Mouse (Mus musculus): ENCODE measurements around the gene Gm10722. TPM values are rescaled to one million over a fixed set of nuclear protein-coding genes. Genes with fewer than 3 reads are reported as not detected.
"Not testable (repeated sequence)": the region's sequence is repeated elsewhere in the genome, so short reads cannot be mapped to it uniquely, and the experiment has no call there.

Gm10722 gene
- not detected in 2 replicates for polyA plus RNA-seq (2012; rRNA removed)

GRCm38 (mm10) chr9:3000445-3000972 is at the start of gene Gm10722:
Gene Gm10722, plus strand, starts transcription at chr9:3000922.
- H3K27me3 ChIP-seq (ENCODE audit: control insufficient read depth, insufficient read depth, low read length); H3K4me3 ChIP-seq (replicated peaks; ENCODE audit: insufficient read depth, low read depth, low read length); H3K27ac ChIP-seq (ENCODE audit: insufficient read depth, low read length); H3K4me1 ChIP-seq (ENCODE audit: control insufficient read depth, insufficient read depth, low read length): not testable (repeated sequence)
- 74% methylated on average over 12 of the region's 12 CpGs for WGBS
- peak; percentile 5 to 17 for DNase-seq

- 66% methylated on average over 8 of the region's 8 CpGs for WGBS
- H3K4me1 ChIP-seq (ENCODE audit: control insufficient read depth, insufficient read depth, low read length); H3K4me3 ChIP-seq (replicated peaks; ENCODE audit: insufficient read depth, low read depth, low read length); H3K27ac ChIP-seq (ENCODE audit: insufficient read depth, low read length); H3K27me3 ChIP-seq (ENCODE audit: control insufficient read depth, insufficient read depth, low read length): not testable (repeated sequence)
- peak; percentile 23 to 41 for DNase-seq
These were observed 284 bp downstream of the Gm10722 start for GRCm38 (mm10) chr9:3001006-3001405.

GRCm38 (mm10) chr9:3001948-3002659 is 1.4 kb downstream of the Gm10722 start:
- peak; percentile 93 to 99 for DNase-seq
- H3K27me3 ChIP-seq (ENCODE audit: control insufficient read depth, insufficient read depth, low read length); H3K4me3 ChIP-seq (replicated peaks; ENCODE audit: insufficient read depth, low read depth, low read length); H3K4me1 ChIP-seq (ENCODE audit: control insufficient read depth, insufficient read depth, low read length); H3K27ac ChIP-seq (ENCODE audit: insufficient read depth, low read length): not testable (repeated sequence)
- WGBS: 70% methylated on average over 9 of the region's 11 CpGs

- WGBS: 75% methylated on average over 6 of the region's 14 CpGs
- not testable (repeated sequence) for H3K4me3 ChIP-seq (replicated peaks; ENCODE audit: insufficient read depth, low read depth, low read length); H3K27me3 ChIP-seq (ENCODE audit: control insufficient read depth, insufficient read depth, low read length); H3K4me1 ChIP-seq (ENCODE audit: control insufficient read depth, insufficient read depth, low read length); DNase-seq; H3K27ac ChIP-seq (ENCODE audit: insufficient read depth, low read length)
These were observed 2.2 kb downstream of the Gm10722 start, which contains the start of gene Gm11168 for GRCm38 (mm10) chr9:3002794-3003396. Gene Gm11168, plus strand, starts transcription at chr9:3003346.

GRCm38 (mm10) chr9:3006179-3006578 is 5.5 kb downstream of the Gm10722 start:
- WGBS: 80% methylated on average over 1 of the region's 5 CpGs
- not testable (repeated sequence) for H3K27ac ChIP-seq (ENCODE audit: insufficient read depth, low read length); H3K4me1 ChIP-seq (ENCODE audit: control insufficient read depth, insufficient read depth, low read length); H3K27me3 ChIP-seq (ENCODE audit: control insufficient read depth, insufficient read depth, low read length); H3K4me3 ChIP-seq (replicated peaks; ENCODE audit: insufficient read depth, low read depth, low read length); DNase-seq

GRCm38 (mm10) chr9:3006636-3007035 is 5.9 kb downstream of the Gm10722 start:
- peak; percentile 73 to 85 for DNase-seq
- not testable (repeated sequence) for H3K27ac ChIP-seq (ENCODE audit: insufficient read depth, low read length); H3K4me3 ChIP-seq (replicated peaks; ENCODE audit: insufficient read depth, low read depth, low read length); H3K4me1 ChIP-seq (ENCODE audit: control insufficient read depth, insufficient read depth, low read length); H3K27me3 ChIP-seq (ENCODE audit: control insufficient read depth, insufficient read depth, low read length)
- WGBS: 76% methylated on average over 8 of the region's 8 CpGs

GRCm38 (mm10) chr9:3007272-3007671 is 6.5 kb downstream of the Gm10722 start:
- not testable (repeated sequence) for H3K4me1 ChIP-seq (ENCODE audit: control insufficient read depth, insufficient read depth, low read length); H3K27ac ChIP-seq (ENCODE audit: insufficient read depth, low read length); H3K4me3 ChIP-seq (replicated peaks; ENCODE audit: insufficient read depth, low read depth, low read length); DNase-seq; H3K27me3 ChIP-seq (ENCODE audit: control insufficient read depth, insufficient read depth, low read length)
- 77% methylated on average over 8 of the region's 9 CpGs for WGBS

GRCm38 (mm10) chr9:3009331-3009730 is 8.6 kb downstream of the Gm10722 start:
- DNase-seq; H3K4me1 ChIP-seq (ENCODE audit: control insufficient read depth, insufficient read depth, low read length); H3K27ac ChIP-seq (ENCODE audit: insufficient read depth, low read length); H3K4me3 ChIP-seq (replicated peaks; ENCODE audit: insufficient read depth, low read depth, low read length); H3K27me3 ChIP-seq (ENCODE audit: control insufficient read depth, insufficient read depth, low read length): not testable (repeated sequence)
- no CpG with 5 or more reads among the region's 5 CpGs for WGBS

DNA sequence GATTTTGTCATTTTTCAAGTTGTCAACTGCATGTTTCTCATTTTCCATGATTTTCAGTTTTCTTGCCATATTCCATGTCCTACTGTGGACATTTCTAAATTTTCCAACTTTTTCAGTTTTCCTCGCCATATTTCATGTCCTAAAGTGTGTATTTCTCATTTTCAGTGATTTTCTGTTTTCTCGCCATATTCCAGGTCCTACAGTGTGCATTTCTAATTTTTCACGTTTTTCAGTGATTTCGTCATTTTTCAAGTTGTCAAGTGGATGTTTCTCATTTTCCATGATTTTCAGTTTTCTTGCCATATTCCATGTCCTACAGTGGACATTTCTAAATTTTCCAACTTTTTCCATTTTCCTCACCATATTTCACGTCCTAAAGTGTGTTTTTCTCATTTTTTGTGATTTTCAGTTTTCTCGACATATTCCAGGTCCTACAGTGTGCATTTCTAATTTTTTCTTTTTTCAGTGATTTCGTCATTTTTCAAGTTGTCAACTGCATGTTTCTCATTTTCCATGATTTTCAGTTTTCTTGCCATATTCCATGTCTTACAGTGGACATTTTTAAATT is 11.4 kb downstream of the Gm10722 start:
- not testable (repeated sequence) for DNase-seq
- 84% methylated on average over 3 of the region's 7 CpGs for WGBS

GRCm38 (mm10) chr9:3012733-3013279 is 12.1 kb downstream of the Gm10722 start, which contains the start of gene Gm10721:
Gene Gm10721, plus strand, starts transcription at chr9:3013140.
- WGBS: no CpG with 5 or more reads among the region's 11 CpGs
- H3K4me3 ChIP-seq (replicated peaks; ENCODE audit: insufficient read depth, low read depth, low read length); H3K27me3 ChIP-seq (ENCODE audit: control insufficient read depth, insufficient read depth, low read length); H3K4me1 ChIP-seq (ENCODE audit: control insufficient read depth, insufficient read depth, low read length); H3K27ac ChIP-seq (ENCODE audit: insufficient read depth, low read length); DNase-seq: not testable (repeated sequence)

More for the DNA sequence above, 11.4 kb downstream of the Gm10722 start:
- not testable (repeated sequence) for H3K4me3 ChIP-seq (replicated peaks; ENCODE audit: insufficient read depth, low read depth, low read length); H3K27me3 ChIP-seq (ENCODE audit: control insufficient read depth, insufficient read depth, low read length); H3K27ac ChIP-seq (ENCODE audit: insufficient read depth, low read length); H3K4me1 ChIP-seq (ENCODE audit: control insufficient read depth, insufficient read depth, low read length)

- H3K4me3 ChIP-seq (replicated peaks; ENCODE audit: insufficient read depth, low read depth, low read length); H3K27me3 ChIP-seq (ENCODE audit: control insufficient read depth, insufficient read depth, low read length); DNase-seq; H3K27ac ChIP-seq (ENCODE audit: insufficient read depth, low read length); H3K4me1 ChIP-seq (ENCODE audit: control insufficient read depth, insufficient read depth, low read length): not testable (repeated sequence)
- 70% methylated on average over 5 of the region's 9 CpGs for WGBS
These were observed 14.6 kb downstream of the Gm10722 start, which contains the start of gene Gm10720 for GRCm38 (mm10) chr9:3015354-3015753. Gene Gm10720, plus strand, starts transcription at chr9:3015654.

DNA sequence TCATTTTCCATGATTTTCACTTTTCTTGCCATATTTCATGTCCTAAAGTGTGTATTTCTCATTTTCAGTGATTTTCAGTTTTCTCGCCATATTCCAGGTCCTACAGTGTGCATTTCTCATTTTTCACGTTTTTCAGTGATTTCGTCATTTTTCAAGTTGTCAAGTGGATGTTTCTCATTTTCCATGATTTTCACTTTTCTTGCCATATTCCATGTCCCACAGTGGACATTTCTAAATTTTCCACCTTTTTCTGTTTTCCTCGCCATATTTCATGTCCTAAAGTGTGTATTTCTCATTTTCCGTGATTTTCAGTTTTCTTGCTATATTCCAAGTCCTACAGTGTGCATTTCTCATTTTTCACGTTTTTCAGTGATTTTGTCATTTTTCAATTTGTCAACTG is 15.2 kb downstream of the Gm10722 start:
- 79% methylated on average over 6 of the region's 6 CpGs for WGBS
- H3K27me3 ChIP-seq (ENCODE audit: control insufficient read depth, insufficient read depth, low read length); H3K4me1 ChIP-seq (ENCODE audit: control insufficient read depth, insufficient read depth, low read length); H3K4me3 ChIP-seq (replicated peaks; ENCODE audit: insufficient read depth, low read depth, low read length); H3K27ac ChIP-seq (ENCODE audit: insufficient read depth, low read length): not testable (repeated sequence)
- peak; percentile 3 to 4 for DNase-seq
